Mouse (Mus musculus) CH12.LX (cell line): Measurements from ENCODE around the gene Myrip. TPM values are rescaled to one million over a fixed set of nuclear protein-coding genes. Genes with fewer than 3 reads are reported as not detected.

ENCODE experiments used
- DNase-seq: peaks from one replicate; pipeline ENCODE4 v3.0.0-alpha.2; 2013; ENCODE audit errors: extremely low read depth
- H3K27ac ChIP-seq: 2 replicates; pipeline ENCODE4 v1.5.1; 2012; ENCODE audit warnings: low read depth, mild to moderate bottlenecking, control low read depth, moderate library complexity; ENCODE audit not compliant: insufficient read depth
- H3K27me3 ChIP-seq: replicated peaks from 2 replicates; pipeline ENCODE3; 2012; ENCODE audit warnings: inconsistent platforms
- H3K36me3 ChIP-seq, 2 experiments: replicated peaks in 1 of 2; 2 replicates each; pipeline versions ENCODE3 to v1.6.1; 2012; ENCODE audit warnings: inconsistent platforms in 1 of 2, low read length in 1 of 2, mild to moderate bottlenecking in 1 of 2, mixed read lengths in 1 of 2, moderate library complexity in 1 of 2; ENCODE audit not compliant: control insufficient read depth in 1 of 2, insufficient read depth in 1 of 2
- H3K4me1 ChIP-seq, 2 experiments: 2 replicates each; pipeline ENCODE4 v1.6.1; 2012; ENCODE audit warnings: inconsistent platforms in 1 of 2, moderate library complexity in 1 of 2; ENCODE audit not compliant: insufficient read depth in 2 of 2, control insufficient read depth in 1 of 2
- H3K4me2 ChIP-seq: 2 replicates; pipeline ENCODE4 v1.6.1; 2012; ENCODE audit warnings: low read depth, mild to moderate bottlenecking, control low read depth; ENCODE audit not compliant: poor library complexity, insufficient read depth, severe bottlenecking
- H3K4me3 ChIP-seq, 3 experiments: fragments of 150-350 bp in 1 of 3; sonication (generic) in 1 of 3; replicated peaks in 1 of 3; 2 replicates each; pipeline versions ENCODE3 to v1.5.1; 2011 to 2012; ENCODE audit warnings: low read depth in 2 of 3, low read length in 2 of 3, mild to moderate bottlenecking in 2 of 3, moderate library complexity in 2 of 3, control low read depth in 1 of 3, improper control_type of control experiment in 1 of 3, inconsistent platforms in 1 of 3, mixed read lengths in 1 of 3; ENCODE audit not compliant: poor library complexity in 1 of 3
- H3K79me2 ChIP-seq: replicated peaks from 2 replicates; pipeline ENCODE4 v1.6.1; 2012; ENCODE audit warnings: mild to moderate bottlenecking, moderate library complexity; ENCODE audit not compliant: control insufficient read depth, poor library complexity, insufficient read depth, severe bottlenecking; ENCODE audit errors: extremely low read depth
- H3K9ac ChIP-seq: 2 replicates; pipeline ENCODE4 v1.6.1; 2012; ENCODE audit warnings: low read depth, mild to moderate bottlenecking, control low read depth, moderate library complexity; ENCODE audit not compliant: insufficient read depth
- H3K9me3 ChIP-seq: replicated peaks from 2 replicates; pipeline ENCODE3; 2012; ENCODE audit warnings: low read length, inconsistent platforms, mixed read lengths
- CTCF ChIP-seq, 2 experiments: IDR thresholded peaks in 1 of 2; conservative IDR thresholded peaks in 1 of 2; 2 replicates each; pipeline ENCODE4 v1.5.1; 2011 to 2012; ENCODE audit warnings: low read depth in 2 of 2, low read length in 2 of 2, improper control_type of control experiment in 1 of 2, inconsistent platforms in 1 of 2, mild to moderate bottlenecking in 1 of 2, moderate library complexity in 1 of 2
- E2F4 ChIP-seq: IDR thresholded peaks from 2 replicates; pipeline ENCODE4 v1.6.1; 2011; ENCODE audit warnings: low read depth, low read length, improper control_type of control experiment; ENCODE audit not compliant: insufficient replicate concordance
- HCFC1 ChIP-seq: IDR thresholded peaks from 2 replicates; pipeline ENCODE4 v1.6.1; 2012; ENCODE audit warnings: low read depth, mild to moderate bottlenecking, inconsistent platforms, low read length, improper control_type of control experiment
- POLR2A ChIP-seq: IDR thresholded peaks from 2 replicates; pipeline ENCODE4 v1.6.1; 2011; ENCODE audit warnings: low read depth, mild to moderate bottlenecking, improper control_type of control experiment, low read length
- RAD21 ChIP-seq: IDR thresholded peaks from 2 replicates; pipeline ENCODE4 v1.6.1; 2011; ENCODE audit warnings: low read depth, mild to moderate bottlenecking, low read length, improper control_type of control experiment, moderate library complexity
- SMC3 ChIP-seq: IDR thresholded peaks from 2 replicates; pipeline ENCODE4 v1.6.1; 2011; ENCODE audit warnings: low read depth, low read length, improper control_type of control experiment
- ZC3H11A ChIP-seq: IDR thresholded peaks from 2 replicates; pipeline ENCODE4 v1.6.1; 2012; ENCODE audit warnings: low read depth, mild to moderate bottlenecking, inconsistent platforms, low read length, improper control_type of control experiment
- dilution Hi-C: fragments of 300-500 bp; cut with MboI; formaldehyde crosslinking; loops from 2 replicates; pipeline ENCODE4 v1.14.3; 2020; ENCODE audit warnings: low sequenced_read_pairs; ENCODE audit not compliant: extremely low pct_unique_long_range_greater_than_20kb, extremely low pct_ligation_motif_present
- in situ Hi-C: fragments of 300-500 bp; cut with MboI; formaldehyde crosslinking; loops from 3 replicates; pipeline ENCODE4 v1.14.3; 2019; ENCODE audit warnings: low sequenced_read_pairs, low pct_ligation_motif_present, low pct_unique_long_range_greater_than_20kb, mixed read lengths
- polyA plus RNA-seq: library from polyadenylated mRNA; unstranded; fragments of >175 nt; gene quantifications from 2 replicates; pipeline ENCODE4 v1.2.1, GENCODE M21; 2012; ENCODE audit warnings: low read depth; ENCODE audit not compliant: insufficient read length
- total RNA-seq, 2 experiments: library from RNA; depleted of rRNA; stranded (reverse); fragments of 300-350 nt in 1 of 2; fragments of >200 nt in 1 of 2; gene quantifications; 2 replicates each; pipeline ENCODE4 v1.2.3; 2012 to 2014

Gene Myrip
- total and polyA plus RNA-seq, 3 experiments, result not detected

DNA sequence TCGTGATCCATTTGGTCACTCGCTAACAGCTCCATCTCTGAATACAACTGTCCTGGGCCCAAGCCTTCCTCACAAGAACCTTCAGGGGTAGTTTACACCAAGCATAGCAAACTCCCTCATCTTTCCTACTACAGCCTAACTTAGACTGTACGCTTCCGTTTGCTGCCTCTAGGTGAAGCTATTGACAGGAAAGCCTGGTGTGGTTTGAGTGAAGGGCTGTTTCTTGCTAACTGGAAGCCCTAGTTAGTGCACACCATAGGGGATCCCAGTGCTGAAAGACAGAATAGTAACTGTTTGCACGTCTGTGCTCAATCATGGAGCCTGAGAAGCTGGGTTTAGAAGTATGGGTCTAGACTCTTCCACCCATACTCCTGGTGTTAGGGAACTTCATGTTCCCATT is 5.8 kb upstream of the Myrip start:
- TF ChIP-seq POLR2A (no peak), CTCF (conservative IDR thresholded peaks at IDR 0.05 in 1 of 2, IDR thresholded peaks at IDR 0.05 in 1 of 2; ENCODE audit: low read depth in 2 of 2, low read length in 2 of 2) (0 out of 4 replicates have a peak, but pooled peaks of 1 of the 2 experiments have one; percentile 7)
- TF ChIP-seq, all 38 proteins: peak for 1
- DNase-seq, result no peak
- H3K36me3 ChIP-seq, result no peaks in the 10 kb centered on the region

GRCm38 (mm10) chr9:120296938-120297337 is 4.4 kb upstream of the Myrip start:
- Histone ChIP-seq H3K4me1 (no peaks in the 10 kb centered on the region), H3K9me3 (no peaks in the 10 kb centered on the region), H3K79me2 (no peaks in the 10 kb centered on the region), H3K27ac (no peak overlapping the region), H3K4me3 (no peak overlapping the region), H3K36me3 (no peaks in the 10 kb centered on the region)
- TF ChIP-seq SMC3, result peak; percentile 47
- peak; percentile 34 for TF ChIP-seq RAD21
- peak in 1 of 2 experiments; percentile 53; a peak in 2 of 4 replicates for TF ChIP-seq CTCF (conservative IDR thresholded peaks at IDR 0.05 in 1 of 2, IDR thresholded peaks at IDR 0.05 in 1 of 2; ENCODE audit: low read depth in 2 of 2, low read length in 2 of 2)
- no peak for TF ChIP-seq E2F4
- TF ChIP-seq, all 38 proteins: peak for 3
- dilution Hi-C loops (no loop called here), in situ Hi-C loops (no loop called here)
- H3K9ac ChIP-seq, result no peak overlapping the region
- H3K4me2 ChIP-seq, result no peak overlapping the region
- DNase-seq, result peak; percentile 14
- no peaks in the 10 kb centered on the region for H3K27me3 ChIP-seq

More for the DNA sequence above, 5.8 kb upstream of the Myrip start:
- Histone ChIP-seq H3K27me3 (no peaks in the 10 kb centered on the region), H3K4me1 (no peaks in the 10 kb centered on the region), H3K4me2 (no peak overlapping the region), H3K27ac (no peak overlapping the region), H3K4me3 (no peak overlapping the region), H3K9me3 (no peaks in the 10 kb centered on the region), H3K9ac (no peak overlapping the region), H3K79me2 (no peaks in the 10 kb centered on the region)
- in situ Hi-C loops (no loop called here), dilution Hi-C loops (no loop called here)

- Histone ChIP-seq H3K27me3 (no peaks in the 10 kb centered on the region), H3K9ac (no peak overlapping the region), H3K36me3 (no peaks in the 10 kb centered on the region), H3K4me1 (no peaks in the 10 kb centered on the region), H3K4me3 (no peak overlapping the region), H3K79me2 (no peaks in the 10 kb centered on the region), H3K27ac (no peak overlapping the region), H3K9me3 (peaks cover 16% of the 10 kb centered on the region), H3K4me2 (no peak overlapping the region)
- TF ChIP-seq HCFC1 (no peak), RAD21 (peak; percentile 73), CTCF (conservative IDR thresholded peaks at IDR 0.05 in 1 of 2, IDR thresholded peaks at IDR 0.05 in 1 of 2; ENCODE audit: low read depth in 2 of 2, low read length in 2 of 2) (peak in 1 of 2 experiments; percentile 71; a peak in 2 of 4 replicates), ZC3H11A (peak; percentile 57), SMC3 (peak; percentile 78)
- dilution Hi-C loops (no loop called here), in situ Hi-C loops (no loop called here)
- peak; percentile 10 for DNase-seq
Measured at GRCm38 (mm10) chr9:120299429-120299828, 1.9 kb upstream of the Myrip start.
